Mouse (Mus musculus): ENCODE results near the gene Cuedc2. TPM values are rescaled to one million over a fixed set of nuclear protein-coding genes. Genes with fewer than 3 reads are reported as not detected.
A peak's percentile ranks its signal among the peaks of the same experiment; 100 is the strongest.

The Cuedc2 gene
- polyA plus RNA-seq, 1 experiment from 2014 or later, result 165 TPM

- H3K4me2 ChIP-seq (replicated peaks; ENCODE audit: low read depth, low read length), result no peak overlapping the region
- H3K9ac ChIP-seq (ENCODE audit: low read depth, low read length), result no peak overlapping the region
- 91% methylated on average over 9 of the region's 9 CpGs for WGBS
- H3K27me3 ChIP-seq (ENCODE audit: control insufficient read depth, insufficient read depth, low read length), result peaks cover 55% of the 10 kb centered on the region
- peaks cover 10% of the 10 kb centered on the region; the same call in 1 of the 2 replicates for H3K4me1 ChIP-seq (ENCODE audit: control insufficient read depth, insufficient read depth, low read length)
- ATAC-seq (ENCODE audit: low FRiP score, low TSS enrichment), result no peak
- no peak overlapping the region for H3K27ac ChIP-seq (ENCODE audit: low read depth, low read length)
- peaks cover 10% of the 10 kb centered on the region for H3K36me3 ChIP-seq (ENCODE audit: control insufficient read depth, insufficient read depth, low read length)
- no peak overlapping the region for H3K4me3 ChIP-seq (ENCODE audit: low read length)
- H3K9me3 ChIP-seq (ENCODE audit: control insufficient read depth, low read length), result no peaks in the 10 kb centered on the region
Observed at GRCm38 (mm10) chr19:46313116-46313515, 25.4 kb downstream of the Cuedc2 start.

DNA sequence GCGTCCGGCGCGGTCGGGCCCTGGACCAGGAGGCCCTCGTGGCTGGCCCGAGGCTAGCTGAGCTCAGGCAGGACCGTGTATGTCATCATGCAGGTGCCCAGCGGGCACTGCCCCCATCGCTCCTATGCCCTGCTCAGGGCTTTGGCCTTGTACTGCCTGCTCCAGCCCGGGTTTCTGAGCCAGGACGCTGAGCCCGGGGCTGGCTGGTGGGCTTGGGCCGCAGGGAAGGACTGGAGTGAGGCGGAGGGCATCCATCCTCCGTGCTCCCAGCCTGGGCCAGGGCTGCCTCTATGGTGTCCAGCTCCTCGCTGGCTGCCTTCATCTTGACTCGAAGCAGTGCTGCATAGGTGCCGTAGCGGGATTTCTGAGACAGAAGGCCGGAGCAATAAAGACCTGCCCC lies 25.9 kb downstream of the Cuedc2 start:
- Histone ChIP-seq H3K4me2 (replicated peaks; ENCODE audit: low read depth, low read length) (no peak overlapping the region), H3K9ac (ENCODE audit: low read depth, low read length) (no peak overlapping the region), H3K27me3 (ENCODE audit: control insufficient read depth, insufficient read depth, low read length) (peaks cover 52% of the 10 kb centered on the region), H3K27ac (ENCODE audit: low read depth, low read length) (no peak overlapping the region), H3K36me3 (ENCODE audit: control insufficient read depth, insufficient read depth, low read length) (peaks cover 10% of the 10 kb centered on the region), H3K9me3 (ENCODE audit: control insufficient read depth, low read length) (no peaks in the 10 kb centered on the region), H3K4me1 (ENCODE audit: control insufficient read depth, insufficient read depth, low read length) (peaks cover 6% of the 10 kb centered on the region; the same call in 1 of the 2 replicates), H3K4me3 (ENCODE audit: low read length) (no peak overlapping the region)
- ATAC-seq (ENCODE audit: low FRiP score, low TSS enrichment), result no peak
- WGBS, result 93% methylated on average over 21 of the region's 21 CpGs

- no peak overlapping the region for H3K27ac ChIP-seq (ENCODE audit: low read depth, low read length)
- H3K27me3 ChIP-seq (ENCODE audit: control insufficient read depth, insufficient read depth, low read length), result peaks cover 40% of the 10 kb centered on the region
- no peaks in the 10 kb centered on the region for H3K9me3 ChIP-seq (ENCODE audit: control insufficient read depth, low read length)
- ATAC-seq (ENCODE audit: low FRiP score, low TSS enrichment), result no peak
- H3K4me2 ChIP-seq (replicated peaks; ENCODE audit: low read depth, low read length), result no peak overlapping the region
- WGBS, result 86% methylated on average over 9 of the region's 9 CpGs
- peaks cover 7% of the 10 kb centered on the region for H3K4me1 ChIP-seq (ENCODE audit: control insufficient read depth, insufficient read depth, low read length)
- H3K9ac ChIP-seq (ENCODE audit: low read depth, low read length), result no peak overlapping the region
- H3K36me3 ChIP-seq (ENCODE audit: control insufficient read depth, insufficient read depth, low read length), result peaks cover 10% of the 10 kb centered on the region
- no peak overlapping the region for H3K4me3 ChIP-seq (ENCODE audit: low read length)
Observed at GRCm38 (mm10) chr19:46311341-46311740, 27.2 kb downstream of the Cuedc2 start.

GRCm38 (mm10) chr19:46310312-46310865 lies 28.1 kb downstream of the Cuedc2 start:
- Histone ChIP-seq H3K36me3 (ENCODE audit: control insufficient read depth, insufficient read depth, low read length) (peaks cover 10% of the 10 kb centered on the region), H3K4me3 (ENCODE audit: low read length) (no peak overlapping the region), H3K27ac (ENCODE audit: low read depth, low read length) (no peak overlapping the region), H3K9me3 (ENCODE audit: control insufficient read depth, low read length) (no peaks in the 10 kb centered on the region), H3K4me1 (ENCODE audit: control insufficient read depth, insufficient read depth, low read length) (peaks cover 9% of the 10 kb centered on the region), H3K4me2 (replicated peaks; ENCODE audit: low read depth, low read length) (no peak overlapping the region), H3K9ac (ENCODE audit: low read depth, low read length) (no peak overlapping the region), H3K27me3 (ENCODE audit: control insufficient read depth, insufficient read depth, low read length) (peaks cover 31% of the 10 kb centered on the region)
- no peak for ATAC-seq (ENCODE audit: low FRiP score, low TSS enrichment)
- WGBS, result 91% methylated on average over 12 of the region's 12 CpGs

GRCm38 (mm10) chr19:46309651-46310305 lies 28.7 kb downstream of the Cuedc2 start:
- no peak overlapping the region for H3K4me2 ChIP-seq (replicated peaks; ENCODE audit: low read depth, low read length)
- H3K36me3 ChIP-seq (ENCODE audit: control insufficient read depth, insufficient read depth, low read length), result peaks cover 10% of the 10 kb centered on the region
- no peaks in the 10 kb centered on the region for H3K9me3 ChIP-seq (ENCODE audit: control insufficient read depth, low read length)
- H3K4me3 ChIP-seq (ENCODE audit: low read length), result no peak overlapping the region
- no peak overlapping the region for H3K9ac ChIP-seq (ENCODE audit: low read depth, low read length)
- H3K4me1 ChIP-seq (ENCODE audit: control insufficient read depth, insufficient read depth, low read length), result peaks cover 14% of the 10 kb centered on the region
- no peak overlapping the region for H3K27ac ChIP-seq (ENCODE audit: low read depth, low read length)
- peaks cover 25% of the 10 kb centered on the region for H3K27me3 ChIP-seq (ENCODE audit: control insufficient read depth, insufficient read depth, low read length)
- WGBS, result 83% methylated on average over 21 of the region's 21 CpGs
- no peak for ATAC-seq (ENCODE audit: low FRiP score, low TSS enrichment)

- Histone ChIP-seq H3K4me3 (ENCODE audit: low read length) (peak overlapping the region; percentile 41), H3K27me3 (ENCODE audit: control insufficient read depth, insufficient read depth, low read length) (peaks cover 16% of the 10 kb centered on the region), H3K9ac (ENCODE audit: low read depth, low read length) (peak overlapping the region; percentile 58), H3K4me2 (replicated peaks; ENCODE audit: low read depth, low read length) (peak overlapping the region; percentile 90), H3K27ac (ENCODE audit: low read depth, low read length) (no peak overlapping the region), H3K36me3 (ENCODE audit: control insufficient read depth, insufficient read depth, low read length) (peaks cover 10% of the 10 kb centered on the region), H3K4me1 (ENCODE audit: control insufficient read depth, insufficient read depth, low read length) (peaks cover 14% of the 10 kb centered on the region), H3K9me3 (ENCODE audit: control insufficient read depth, low read length) (no peaks in the 10 kb centered on the region)
- 1% methylated on average over 45 of the region's 47 CpGs for WGBS
- peak; percentile 12; the same call in 1 of the 2 replicates for ATAC-seq (ENCODE audit: low FRiP score, low TSS enrichment)
Observed at GRCm38 (mm10) chr19:46308706-46309435, 29.6 kb downstream of the Cuedc2 start.

- 55% methylated on average over 16 of the region's 16 CpGs for WGBS
Observed at GRCm38 (mm10) chr19:46308303-46308702, 30.2 kb downstream of the Cuedc2 start.

GRCm38 (mm10) chr19:46307781-46308180 lies 30.7 kb downstream of the Cuedc2 start:
- Histone ChIP-seq H3K4me1 (ENCODE audit: control insufficient read depth, insufficient read depth, low read length) (peaks cover 14% of the 10 kb centered on the region), H3K4me2 (replicated peaks; ENCODE audit: low read depth, low read length) (no peak overlapping the region), H3K9me3 (ENCODE audit: control insufficient read depth, low read length) (no peaks in the 10 kb centered on the region), H3K4me3 (ENCODE audit: low read length) (no peak overlapping the region), H3K9ac (ENCODE audit: low read depth, low read length) (no peak overlapping the region), H3K27ac (ENCODE audit: low read depth, low read length) (no peak overlapping the region), H3K27me3 (ENCODE audit: control insufficient read depth, insufficient read depth, low read length) (peaks cover 10% of the 10 kb centered on the region; the same call in 1 of the 2 replicates), H3K36me3 (ENCODE audit: control insufficient read depth, insufficient read depth, low read length) (peaks cover 10% of the 10 kb centered on the region)
- no peak for ATAC-seq (ENCODE audit: low FRiP score, low TSS enrichment)
- 83% methylated on average over 16 of the region's 16 CpGs for WGBS

More at GRCm38 (mm10) chr19:46308303-46308702, 30.2 kb downstream of the Cuedc2 start:
- Histone ChIP-seq H3K36me3 (ENCODE audit: control insufficient read depth, insufficient read depth, low read length) (peaks cover 10% of the 10 kb centered on the region), H3K9ac (ENCODE audit: low read depth, low read length) (peak overlapping the region; percentile 58; the same call in 1 of the 2 replicates), H3K4me2 (replicated peaks; ENCODE audit: low read depth, low read length) (peak overlapping the region; percentile 90; the same call in 1 of the 2 replicates), H3K4me1 (ENCODE audit: control insufficient read depth, insufficient read depth, low read length) (peaks cover 14% of the 10 kb centered on the region), H3K27ac (ENCODE audit: low read depth, low read length) (no peak overlapping the region), H3K27me3 (ENCODE audit: control insufficient read depth, insufficient read depth, low read length) (peaks cover 10% of the 10 kb centered on the region; the same call in 1 of the 2 replicates), H3K4me3 (ENCODE audit: low read length) (no peak overlapping the region), H3K9me3 (ENCODE audit: control insufficient read depth, low read length) (no peaks in the 10 kb centered on the region)
- no peak for ATAC-seq (ENCODE audit: low FRiP score, low TSS enrichment)

Measured in kidney, embryonic 14.5 days (tissue).